Mouse (Mus musculus): ENCODE measurements at regions not wholly inside any gene's neighbourhood (a gene's known extent, or its start where the extent isn't known, plus 50 kb on each side); places are given as distances from the start of the nearest gene placed in this dataset.
A peak's percentile ranks its signal among the peaks of the same experiment; 100 is the strongest.
"Not testable (repeated sequence)": the region's sequence is repeated elsewhere in the genome, so short reads cannot be mapped to it uniquely, and the experiment has no call there.

DNA sequence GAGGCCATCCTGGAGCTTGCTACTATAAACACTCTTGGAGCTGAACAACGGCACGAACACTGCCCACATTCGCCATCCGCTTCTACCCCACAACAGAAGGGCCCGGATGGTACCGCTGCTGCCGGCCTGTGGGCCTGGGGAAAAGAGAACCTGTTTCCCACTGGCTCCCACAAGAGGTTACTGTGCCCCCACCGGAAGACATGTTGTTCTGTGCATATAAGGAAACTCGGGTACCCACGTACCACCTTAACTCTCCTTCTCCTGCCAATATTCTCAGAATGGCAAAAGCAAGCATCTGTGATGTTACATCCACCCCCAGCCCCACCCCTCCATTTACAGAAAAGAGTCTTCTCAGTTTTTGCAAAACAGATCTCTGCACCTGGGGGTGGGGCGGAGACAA is 206.7 kb upstream of the Nectin1 start:
- H3K9ac ChIP-seq, result no peak overlapping the region
- ATAC-seq (replicated peaks; ENCODE audit: low FRiP score), result no peak
- H3K4me1 ChIP-seq, result no peaks in the 10 kb centered on the region
- no peak overlapping the region for H3K4me3 ChIP-seq (replicated peaks)
- no peaks in the 10 kb centered on the region for H3K36me3 ChIP-seq
- peaks cover 15% of the 10 kb centered on the region; the same call in 1 of the 2 replicates for H3K27me3 ChIP-seq
- WGBS, result 89% methylated on average over 11 of the region's 11 CpGs
- no peak overlapping the region for H3K27ac ChIP-seq
- no peaks in the 10 kb centered on the region for H3K9me3 ChIP-seq (replicated peaks)
- H3K4me2 ChIP-seq, result no peak overlapping the region

DNA sequence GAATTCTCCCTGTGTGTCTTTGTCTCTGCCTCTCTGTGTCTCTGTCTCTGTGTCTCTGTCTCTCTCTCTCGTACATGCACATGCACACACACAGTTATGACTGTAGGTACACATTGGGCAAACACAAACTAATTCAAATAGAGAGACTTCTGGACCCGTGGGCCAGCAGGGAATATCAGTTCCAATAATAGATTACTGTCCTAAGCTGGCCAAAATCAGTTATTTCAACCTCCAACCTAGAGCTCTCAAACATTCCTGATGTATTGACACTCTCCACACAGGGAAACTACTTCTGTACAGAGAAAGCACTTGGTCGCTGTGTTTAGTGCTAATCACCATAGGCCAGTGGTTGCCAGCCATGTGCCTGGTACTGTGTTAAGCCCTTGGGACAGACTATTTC is 203.7 kb upstream of the Nectin1 start:
- WGBS, result 77% methylated on average over 3 of the region's 3 CpGs
- Histone ChIP-seq H3K4me1 (peaks cover 6% of the 10 kb centered on the region), H3K9ac (no peak overlapping the region), H3K4me2 (no peak overlapping the region), H3K4me3 (replicated peaks) (no peak overlapping the region), H3K27me3 (peaks cover 18% of the 10 kb centered on the region; the same call in 1 of the 2 replicates), H3K27ac (no peak overlapping the region), H3K36me3 (no peaks in the 10 kb centered on the region), H3K9me3 (replicated peaks) (no peaks in the 10 kb centered on the region)
- ATAC-seq (replicated peaks; ENCODE audit: low FRiP score), result no peak

DNA sequence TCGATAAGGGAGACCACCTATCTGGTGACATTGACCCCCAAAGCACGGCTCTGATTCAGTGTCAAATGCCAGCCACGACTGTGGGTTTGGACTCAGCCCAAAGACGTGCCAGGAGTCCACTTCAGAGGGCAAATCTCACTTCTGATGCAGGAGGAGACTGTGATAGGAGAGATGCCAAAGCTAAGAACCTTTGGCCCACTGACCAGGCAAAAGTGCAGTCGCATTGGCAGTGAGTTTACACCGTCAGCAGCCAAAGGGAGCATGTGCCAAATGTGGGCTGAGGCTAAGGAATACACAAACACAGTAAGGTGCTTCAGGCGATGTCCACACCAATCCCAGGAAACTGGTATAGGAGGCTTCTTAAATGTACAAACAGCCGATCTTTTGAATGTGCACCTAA is 202.6 kb upstream of the Nectin1 start:
- Histone ChIP-seq H3K9me3 (replicated peaks) (no peaks in the 10 kb centered on the region), H3K9ac (no peak overlapping the region), H3K4me3 (replicated peaks) (no peak overlapping the region), H3K4me1 (peaks cover 11% of the 10 kb centered on the region), H3K27ac (no peak overlapping the region), H3K36me3 (no peaks in the 10 kb centered on the region), H3K27me3 (peaks cover 23% of the 10 kb centered on the region; the same call in 1 of the 2 replicates), H3K4me2 (no peak overlapping the region)
- WGBS, result 86% methylated on average over 8 of the region's 8 CpGs
- ATAC-seq (replicated peaks; ENCODE audit: low FRiP score), result no peak

DNA sequence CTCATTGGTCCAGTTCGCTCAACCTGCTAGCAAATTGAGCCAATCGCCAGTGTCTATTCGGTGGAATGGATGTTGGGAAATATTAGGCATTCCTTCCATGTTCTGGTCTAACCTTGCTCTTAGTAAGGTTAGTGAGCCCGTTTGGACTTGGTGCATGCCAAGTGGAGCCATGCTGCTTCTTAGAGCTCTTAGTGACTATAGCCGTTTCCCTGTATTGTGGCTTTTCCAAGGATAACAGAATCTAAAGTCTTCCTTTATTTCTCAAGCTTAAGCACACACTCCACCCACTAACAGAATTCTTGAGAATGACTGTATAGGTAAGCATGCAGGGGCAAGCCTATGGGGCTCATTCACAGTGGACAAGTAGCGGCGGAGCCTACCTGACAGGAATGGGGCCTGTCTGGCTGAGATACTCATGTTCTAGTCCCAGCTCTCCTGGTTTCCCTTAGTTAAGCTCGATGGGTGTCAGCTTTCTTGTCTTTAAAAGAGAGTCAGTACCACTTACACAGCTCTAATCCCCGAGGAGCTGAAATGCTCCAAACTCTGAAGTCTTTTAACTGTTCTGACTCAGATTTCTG is 201.6 kb upstream of the Nectin1 start:
- H3K27me3 ChIP-seq, result peaks cover 30% of the 10 kb centered on the region
- no peaks in the 10 kb centered on the region for H3K36me3 ChIP-seq
- peaks cover 11% of the 10 kb centered on the region for H3K4me1 ChIP-seq
- ATAC-seq (replicated peaks; ENCODE audit: low FRiP score), result no peak
- H3K27ac ChIP-seq, result no peak overlapping the region
- H3K9me3 ChIP-seq (replicated peaks), result no peaks in the 10 kb centered on the region
- no peak overlapping the region for H3K4me3 ChIP-seq (replicated peaks)
- 90% methylated on average over 9 of the region's 9 CpGs for WGBS
- no peak overlapping the region for H3K4me2 ChIP-seq
- H3K9ac ChIP-seq, result no peak overlapping the region

DNA sequence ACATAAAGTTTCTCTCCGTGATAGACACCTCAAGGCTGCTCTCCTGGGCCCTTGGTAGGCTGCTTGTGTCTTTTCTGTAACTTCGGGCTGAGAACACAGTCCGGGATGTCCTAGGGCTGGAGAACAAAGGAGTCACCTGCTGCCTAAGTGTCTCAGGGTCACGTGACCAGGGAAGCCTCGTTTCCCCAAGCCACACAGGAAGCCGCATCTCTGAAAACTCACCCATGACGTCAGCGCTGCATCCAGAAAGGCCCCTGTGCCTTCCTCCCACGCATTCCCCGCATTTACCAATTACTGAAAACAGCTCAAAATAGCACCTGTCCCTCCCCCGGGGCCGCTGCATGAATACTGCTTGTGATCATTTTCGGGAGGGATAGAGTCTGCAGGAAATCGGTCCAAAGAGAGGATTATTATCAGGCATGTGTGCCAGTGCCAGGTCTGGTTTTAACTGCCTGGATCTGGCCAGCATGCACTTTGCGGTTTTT is 198.7 kb upstream of the Nectin1 start:
- no peak overlapping the region for H3K27ac ChIP-seq
- no peak overlapping the region for H3K4me3 ChIP-seq (replicated peaks)
- no peaks in the 10 kb centered on the region for H3K9me3 ChIP-seq (replicated peaks)
- peaks cover 26% of the 10 kb centered on the region for H3K27me3 ChIP-seq
- H3K36me3 ChIP-seq, result no peaks in the 10 kb centered on the region
- H3K9ac ChIP-seq, result no peak overlapping the region
- H3K4me2 ChIP-seq, result peak overlapping the region; percentile 41
- H3K4me1 ChIP-seq, result peaks cover 11% of the 10 kb centered on the region
- no peak for ATAC-seq (replicated peaks; ENCODE audit: low FRiP score)
- WGBS, result 26% methylated on average over 15 of the region's 15 CpGs

DNA sequence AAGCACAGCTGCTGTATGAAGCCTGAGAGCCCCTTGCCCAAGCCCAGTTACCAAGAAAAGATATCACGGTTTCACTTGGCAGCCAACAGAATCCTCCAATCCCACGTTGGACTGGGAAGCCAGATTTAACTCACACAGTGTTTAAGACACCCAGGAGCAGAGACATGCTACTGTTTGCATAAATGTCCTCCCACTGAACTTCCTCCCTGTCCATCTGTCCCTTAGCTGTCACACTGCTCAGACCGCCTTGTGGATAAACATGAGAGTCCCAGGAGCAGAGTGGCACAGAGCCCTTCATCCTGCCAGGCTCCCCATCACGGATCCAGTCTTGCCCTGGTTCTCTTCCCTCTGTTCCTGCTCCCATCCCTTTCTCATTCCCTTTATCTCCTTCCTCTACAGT is 194.9 kb upstream of the Nectin1 start:
- Histone ChIP-seq H3K9ac (no peak overlapping the region), H3K27ac (no peak overlapping the region), H3K36me3 (no peaks in the 10 kb centered on the region), H3K4me2 (no peak overlapping the region), H3K9me3 (replicated peaks) (no peaks in the 10 kb centered on the region), H3K27me3 (peaks cover 22% of the 10 kb centered on the region), H3K4me3 (replicated peaks) (no peak overlapping the region), H3K4me1 (peaks cover 11% of the 10 kb centered on the region)
- 32% methylated on average over 4 of the region's 4 CpGs for WGBS
- no peak for ATAC-seq (replicated peaks; ENCODE audit: low FRiP score)

DNA sequence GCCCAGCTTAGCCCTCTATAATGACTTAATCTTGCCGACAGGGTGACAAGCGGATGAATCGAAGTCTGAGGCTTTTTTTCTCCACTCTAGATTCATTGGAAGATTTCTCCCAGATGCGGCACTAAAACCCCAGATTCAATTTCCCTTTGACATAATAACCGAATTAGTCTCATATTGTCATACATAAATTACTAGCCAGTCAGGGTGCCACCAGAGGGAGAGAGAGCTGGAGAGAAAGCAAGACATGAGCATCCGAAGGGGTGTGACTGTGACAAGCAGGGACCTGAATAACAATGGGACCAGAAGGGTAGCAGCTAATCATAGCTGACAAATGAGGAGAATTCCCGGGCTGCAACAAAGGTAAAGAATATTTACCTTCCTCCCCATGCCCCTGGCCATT is 194.5 kb upstream of the Nectin1 start:
- H3K36me3 ChIP-seq, result no peaks in the 10 kb centered on the region
- H3K4me1 ChIP-seq, result peaks cover 11% of the 10 kb centered on the region
- H3K27ac ChIP-seq, result no peak overlapping the region
- H3K9me3 ChIP-seq (replicated peaks), result no peaks in the 10 kb centered on the region
- no peak overlapping the region for H3K4me3 ChIP-seq (replicated peaks)
- WGBS, result 43% methylated on average over 7 of the region's 7 CpGs
- no peak overlapping the region for H3K4me2 ChIP-seq
- peaks cover 22% of the 10 kb centered on the region for H3K27me3 ChIP-seq
- H3K9ac ChIP-seq, result no peak overlapping the region
- no peak for ATAC-seq (replicated peaks; ENCODE audit: low FRiP score)

DNA sequence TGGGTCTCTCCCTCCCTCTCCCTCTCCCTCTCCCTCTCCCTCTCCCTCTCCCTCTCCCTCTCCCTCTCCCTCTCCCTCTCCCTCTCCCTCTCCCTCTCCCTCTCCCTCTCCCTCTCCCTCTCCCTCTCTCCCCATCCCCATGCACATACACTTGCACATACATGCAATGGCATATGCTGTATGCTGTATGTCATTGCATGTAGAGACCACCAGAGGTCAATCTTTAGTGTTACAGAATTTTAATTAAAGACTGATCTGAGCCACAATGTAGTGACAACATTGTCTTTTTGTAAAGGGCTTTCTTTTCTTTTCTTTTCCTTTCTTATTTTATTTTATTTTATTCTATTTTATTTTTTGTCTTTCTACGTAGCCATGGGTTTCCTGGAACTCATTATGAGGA is 191.0 kb upstream of the Nectin1 start:
- H3K27ac ChIP-seq; H3K9me3 ChIP-seq (replicated peaks); H3K9ac ChIP-seq; H3K27me3 ChIP-seq; H3K4me3 ChIP-seq (replicated peaks); H3K4me2 ChIP-seq; ATAC-seq (replicated peaks; ENCODE audit: low FRiP score); H3K36me3 ChIP-seq; H3K4me1 ChIP-seq: not testable (repeated sequence)
- WGBS, result 97% methylated on average over 1 of the region's 1 CpGs

DNA sequence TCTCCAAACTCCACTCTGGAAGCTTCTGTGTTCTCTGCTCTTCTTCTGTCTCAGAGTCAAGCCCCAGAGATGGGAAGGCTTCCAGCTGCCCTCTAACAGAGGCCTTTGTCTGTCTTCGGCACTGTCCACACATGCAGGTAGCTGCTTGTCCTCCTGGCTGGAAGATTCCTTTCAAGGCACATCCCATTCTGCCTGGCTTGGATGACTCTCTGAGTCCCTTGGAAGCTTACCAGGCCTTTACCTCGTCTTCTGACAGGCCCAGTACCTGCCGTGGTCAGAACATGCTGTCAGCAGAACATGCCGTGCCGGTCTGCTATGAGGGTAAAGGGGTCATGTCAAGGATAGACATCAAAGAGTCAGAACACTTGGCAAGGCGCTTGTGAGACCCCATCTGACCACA is 181.8 kb upstream of the Nectin1 start:
- H3K4me1 ChIP-seq, result peaks cover 10% of the 10 kb centered on the region
- no peak overlapping the region for H3K27ac ChIP-seq
- no peaks in the 10 kb centered on the region for H3K36me3 ChIP-seq
- WGBS, result 84% methylated on average over 6 of the region's 6 CpGs
- H3K9me3 ChIP-seq (replicated peaks), result no peaks in the 10 kb centered on the region
- no peak overlapping the region for H3K4me3 ChIP-seq (replicated peaks)
- no peak overlapping the region for H3K4me2 ChIP-seq
- H3K9ac ChIP-seq, result no peak overlapping the region
- ATAC-seq (replicated peaks; ENCODE audit: low FRiP score), result no peak
- peaks cover 19% of the 10 kb centered on the region; the same call in 1 of the 2 replicates for H3K27me3 ChIP-seq

DNA sequence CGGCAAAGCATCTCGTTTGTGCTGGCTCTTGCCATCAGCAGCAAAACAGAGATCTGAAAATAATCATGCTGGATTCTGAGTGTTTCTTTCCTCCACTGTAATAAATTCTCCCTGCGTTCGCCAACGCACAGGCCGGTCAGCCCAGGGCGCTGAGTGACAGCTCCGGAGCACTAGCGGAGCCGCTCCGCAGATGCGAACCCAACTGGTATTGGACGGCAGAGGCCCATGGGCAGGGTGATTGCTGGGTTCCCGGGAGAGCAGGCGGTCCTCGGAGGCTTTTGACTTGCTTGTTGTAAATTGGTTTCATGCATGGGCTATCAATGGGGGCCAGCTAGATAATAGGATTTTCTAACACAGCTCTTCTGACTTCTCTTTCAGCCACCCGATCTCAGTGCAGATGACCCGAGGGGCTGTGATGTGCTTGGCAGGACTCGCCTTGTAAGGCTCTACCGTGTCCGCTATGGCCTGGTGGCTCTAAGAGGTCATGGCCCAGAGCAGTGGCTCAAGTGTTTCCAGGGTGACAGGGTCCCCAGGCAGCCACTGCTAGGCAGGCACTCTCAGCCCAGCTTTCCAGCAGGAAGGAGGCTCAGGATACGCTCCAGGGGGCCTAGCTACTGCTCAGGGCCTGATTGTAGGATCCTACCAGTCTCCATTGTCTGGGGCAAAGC is 179.4 kb upstream of the Nectin1 start:
- Histone ChIP-seq H3K9ac (no peak overlapping the region), H3K4me2 (no peak overlapping the region), H3K4me3 (replicated peaks) (no peak overlapping the region), H3K4me1 (peaks cover 10% of the 10 kb centered on the region), H3K27me3 (peaks cover 19% of the 10 kb centered on the region; the same call in 1 of the 2 replicates), H3K36me3 (no peaks in the 10 kb centered on the region), H3K27ac (no peak overlapping the region), H3K9me3 (replicated peaks) (no peaks in the 10 kb centered on the region)
- WGBS, result 28% methylated on average over 22 of the region's 22 CpGs
- peak; percentile 67 for ATAC-seq (replicated peaks; ENCODE audit: low FRiP score)

DNA sequence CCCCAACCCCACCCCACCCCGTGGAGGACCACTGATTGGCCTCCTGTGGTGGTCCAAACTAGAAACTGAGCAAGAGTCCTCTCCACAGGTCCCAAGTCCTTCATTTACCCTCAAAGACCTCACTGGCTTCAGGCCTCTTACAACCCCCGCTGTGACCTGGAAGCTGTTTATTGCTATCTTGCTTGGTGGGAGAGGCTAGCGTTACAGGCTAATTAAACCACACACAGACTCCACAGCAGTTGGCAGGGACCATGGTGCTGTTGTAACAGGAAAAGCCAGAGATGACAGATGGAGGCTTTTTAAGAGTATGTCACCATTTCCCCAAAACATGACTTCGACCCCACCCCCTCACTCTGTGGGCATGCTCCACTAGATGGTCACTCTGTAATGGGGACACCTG is 174.9 kb upstream of the Nectin1 start:
- Histone ChIP-seq H3K9ac (no peak overlapping the region), H3K4me2 (no peak overlapping the region), H3K4me3 (replicated peaks) (no peak overlapping the region), H3K27me3 (0 out of 2 replicates have a peak, but pooled peaks cover 7% of the 10 kb centered on the region), H3K36me3 (no peaks in the 10 kb centered on the region), H3K4me1 (peaks cover 10% of the 10 kb centered on the region), H3K27ac (no peak overlapping the region), H3K9me3 (replicated peaks) (no peaks in the 10 kb centered on the region)
- ATAC-seq (replicated peaks; ENCODE audit: low FRiP score), result no peak
- WGBS, result 30% methylated on average over 4 of the region's 4 CpGs

DNA sequence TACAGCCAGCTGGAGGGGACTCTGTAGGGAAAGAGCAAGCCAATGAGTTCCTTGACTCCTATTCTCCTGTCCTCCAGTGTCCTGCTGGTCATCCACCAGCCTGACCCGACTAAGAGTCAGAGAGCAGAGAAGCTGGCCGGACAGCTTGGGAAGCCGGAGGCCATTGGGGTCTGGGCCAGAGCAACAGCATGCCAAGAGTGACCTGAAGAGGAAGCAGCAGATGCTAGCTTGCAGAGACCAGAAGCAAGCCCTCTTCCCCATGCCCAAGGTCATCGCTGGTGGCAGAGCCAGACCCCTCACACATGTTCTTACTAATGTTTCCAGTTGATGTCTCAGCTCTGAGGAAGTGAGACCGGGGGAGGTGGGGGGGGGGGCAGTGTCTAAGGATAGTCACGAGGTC is 172.7 kb upstream of the Nectin1 start:
- no peaks in the 10 kb centered on the region for H3K27me3 ChIP-seq
- no peak for ATAC-seq (replicated peaks; ENCODE audit: low FRiP score)
- 72% methylated on average over 6 of the region's 6 CpGs for WGBS

More for the DNA sequence above, 172.7 kb upstream of the Nectin1 start:
- Histone ChIP-seq H3K4me3 (replicated peaks) (no peak overlapping the region), H3K9me3 (replicated peaks) (no peaks in the 10 kb centered on the region), H3K4me2 (no peak overlapping the region), H3K36me3 (no peaks in the 10 kb centered on the region), H3K4me1 (no peaks in the 10 kb centered on the region), H3K9ac (no peak overlapping the region), H3K27ac (no peak overlapping the region)
